Mouse (Mus musculus): ENCODE data around the gene Gm10197. TPM values are rescaled to one million over a fixed set of nuclear protein-coding genes. Genes with fewer than 3 reads are reported as not detected.

Gm10197 gene
- total RNA-seq (2023): not detected

DNA sequence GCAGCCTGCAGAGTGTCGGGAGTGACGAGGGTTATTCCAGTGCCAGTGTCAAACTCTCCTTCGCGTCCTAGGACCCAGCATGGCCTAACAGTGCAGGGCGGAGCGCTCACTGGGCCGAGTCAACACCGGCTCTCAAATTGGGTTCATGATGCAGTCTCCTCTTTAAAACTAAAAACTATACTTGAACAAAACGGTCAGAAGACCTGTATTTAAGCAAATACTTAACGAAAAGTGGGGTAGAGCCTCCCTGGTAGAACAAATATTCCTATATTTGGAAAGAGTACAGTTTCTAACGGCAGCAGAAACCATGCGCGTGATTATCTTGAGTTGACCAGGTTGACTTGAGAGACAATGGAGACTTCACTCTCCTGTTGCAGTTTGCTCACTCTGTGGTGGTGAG, at the start of gene Gm10197:
Gene Gm10197 (minus strand): TSS at position 101 of the 400 bp plus-strand sequence.

DNA sequence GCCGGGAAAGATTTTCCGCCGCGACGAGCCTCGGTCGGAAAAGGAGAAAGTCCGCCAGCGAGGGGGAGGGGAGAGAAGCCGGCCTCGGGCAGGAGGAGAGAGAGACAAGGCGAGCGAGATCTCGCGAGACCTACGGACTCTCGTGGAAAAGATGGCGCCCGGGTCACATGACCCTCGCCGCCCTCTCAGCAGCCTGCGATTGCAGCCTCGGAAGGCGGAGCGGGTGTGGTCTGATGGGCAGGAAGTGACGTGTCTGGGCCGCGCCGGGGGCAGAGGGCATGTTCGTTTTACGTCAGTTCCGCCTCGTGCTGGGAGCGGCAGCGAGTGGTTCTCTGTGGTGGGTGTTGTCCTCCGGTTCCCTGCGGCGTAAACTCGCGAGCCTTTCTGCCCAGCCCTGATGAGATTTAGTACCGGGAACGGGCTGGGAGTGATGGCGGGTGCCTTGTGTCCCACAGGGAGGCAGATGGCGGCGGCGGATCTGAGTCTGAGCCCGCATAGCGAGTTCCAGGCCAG, 19.0 kb upstream of the Gm10197 start, which contains the start of gene Smndc1:
Gene Smndc1 (minus strand): TSS at position 84 of the 513 bp plus-strand sequence.

Other genes starting within 250 kb of the Gm10197 start
- gene Add3, start 231.3 kb downstream of the Gm10197 start, total RNA-seq (2023): 100 to 1,000 TPM; 221 to 225 TPM
- gene Mxi1, start 61.2 kb downstream of the Gm10197 start, total RNA-seq (2023): 100 to 1,000 TPM in 1 of 2 experiments, 10 to 100 TPM in 1; 92.2 to 107 TPM
- 10 to 100 TPM; 76.4 to 82.1 TPM for gene Smndc1, start 18.8 kb upstream of the Gm10197 start, total RNA-seq (2023)
- gene Dusp5, start 157.3 kb upstream of the Gm10197 start, total RNA-seq (2023): 10 to 100 TPM; 50.3 to 74.5 TPM
- 10 to 100 TPM; 11.3 to 22.9 TPM for gene Nutf2-ps1, start 217.3 kb upstream of the Gm10197 start, total RNA-seq (2023)
- 10 to 100 TPM; 40.6 to 41.6 TPM for gene Smc3, start 228.6 kb upstream of the Gm10197 start, total RNA-seq (2023)